Mouse (Mus musculus) lung, postnatal 0 days (tissue): ENCODE measurements at regions not wholly inside any gene's neighbourhood (a gene's known extent, or its start where the extent isn't known, plus 50 kb on each side); places are given as distances from the start of the nearest gene placed in this dataset.

ENCODE experiments used
- ATAC-seq: fragments of 200-750 bp; cut with Nextera tagmentation; 2 replicates; pipeline ENCODE4 v1.8.0; 2017; ENCODE audit warnings: moderate library complexity
- DNase-seq: peaks from one replicate; pipeline ENCODE4 v3.0.0-alpha.2; 2016; ENCODE audit warnings: low spot score
- H3K27ac ChIP-seq: fragments of 300-500 bp; sonication (generic); 2 replicates; pipeline ENCODE4 v1.5.1; 2014; ENCODE audit warnings: antibody characterized with exemption, mild to moderate bottlenecking, low read length, mixed read lengths
- H3K27me3 ChIP-seq: fragments of 300-500 bp; sonication (generic); replicated peaks from 2 replicates; pipeline ENCODE4 v1.6.1; 2014; ENCODE audit warnings: low read length, mixed read lengths; ENCODE audit not compliant: insufficient read depth
- H3K36me3 ChIP-seq: fragments of 300-500 bp; sonication (generic); 2 replicates; pipeline ENCODE4 v1.6.1; 2014; ENCODE audit warnings: low read length, mixed read lengths; ENCODE audit not compliant: insufficient read depth
- H3K4me1 ChIP-seq: fragments of 300-500 bp; sonication (generic); 2 replicates; pipeline ENCODE4 v1.6.1; 2014; ENCODE audit warnings: antibody characterized with exemption, low read depth, low read length, mixed read lengths; ENCODE audit not compliant: insufficient read depth
- H3K4me2 ChIP-seq: fragments of 300-500 bp; sonication (generic); replicated peaks from 2 replicates; pipeline ENCODE4 v1.6.1; 2014; ENCODE audit warnings: low read depth, mild to moderate bottlenecking, low read length, moderate library complexity, mixed read lengths
- H3K4me3 ChIP-seq: fragments of 300-500 bp; sonication (generic); 2 replicates; pipeline ENCODE4 v1.5.1; 2014; ENCODE audit warnings: low read depth, low read length
- H3K9ac ChIP-seq: fragments of 300-500 bp; sonication (generic); replicated peaks from 2 replicates; pipeline ENCODE4 v1.6.1; 2014; ENCODE audit warnings: low read depth, mild to moderate bottlenecking
- H3K9me3 ChIP-seq: fragments of 300-500 bp; sonication (generic); 2 replicates; pipeline ENCODE4 v1.6.1; 2016; ENCODE audit warnings: low read length, mixed read lengths
- CTCF ChIP-seq: IDR thresholded peaks from 2 replicates; pipeline ENCODE4 v1.5.1; 2016; ENCODE audit warnings: antibody characterized with exemption, mild to moderate bottlenecking
- EP300 ChIP-seq: IDR thresholded peaks from 2 replicates; pipeline ENCODE4 v1.6.1; 2016; ENCODE audit warnings: antibody characterized with exemption, mild to moderate bottlenecking, control low read depth
- WGBS: fragments of 180-500 bp; shearing (Covaris S2); extraction: QIAGEN DNeasy Blood & Tissue Kit; methylation state at CpG from one replicate; pipeline ENCODE4 v1.1.7; 2014; 5-methylcytosine and 5-hydroxymethylcytosine counted together

DNA sequence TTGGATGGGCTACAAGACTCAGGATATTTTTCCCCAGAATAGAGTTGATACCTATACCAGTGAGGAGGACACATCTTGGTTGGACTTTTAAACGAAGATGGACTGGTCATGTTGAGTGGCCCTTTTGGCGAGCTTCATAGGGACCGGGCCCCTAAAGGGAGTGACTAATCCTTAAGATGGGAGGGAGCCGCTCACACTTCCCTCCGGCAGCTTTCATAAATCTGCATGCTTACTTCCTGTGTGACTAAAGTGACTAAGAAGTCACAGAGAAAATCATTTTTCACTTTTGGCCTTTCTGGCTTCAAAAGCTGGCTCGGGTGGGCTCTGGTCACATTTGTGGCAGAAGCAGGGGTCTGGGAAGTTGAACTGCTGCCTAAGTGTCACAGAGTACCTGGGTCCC is 59.4 kb upstream of the Elk3 start:
- Histone ChIP-seq H3K4me3 (no peak overlapping the region), H3K9ac (no peak overlapping the region), H3K36me3 (no peaks in the 10 kb centered on the region), H3K9me3 (no peaks in the 10 kb centered on the region), H3K4me1 (no peaks in the 10 kb centered on the region), H3K27ac (no peak overlapping the region), H3K27me3 (no peaks in the 10 kb centered on the region), H3K4me2 (no peak overlapping the region)
- TF ChIP-seq EP300 = no peak
- TF ChIP-seq CTCF = no peak
- no peak for DNase-seq
- no peak for ATAC-seq
- 53% methylated on average over 6 of the region's 6 CpGs for WGBS

DNA sequence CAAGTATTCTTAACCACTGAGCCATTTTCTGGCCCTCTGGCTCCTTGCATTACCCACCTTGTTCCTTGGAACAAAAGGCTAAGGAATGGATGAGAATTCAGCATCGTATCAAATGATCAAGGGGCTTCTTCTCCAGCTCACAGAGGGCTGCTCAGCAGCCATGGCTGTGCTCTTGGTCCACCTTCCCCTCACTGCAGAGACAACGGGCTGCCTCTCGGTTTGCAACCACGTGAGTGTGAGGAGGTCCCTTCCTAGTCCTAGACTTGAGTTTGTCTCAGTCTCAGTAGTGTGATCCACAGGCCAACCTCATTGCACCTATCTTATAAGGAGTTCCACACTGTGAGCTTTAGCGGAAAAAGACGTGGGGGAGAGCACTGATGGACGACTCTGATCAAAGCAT is 61.3 kb upstream of the Elk3 start:
- Histone ChIP-seq H3K9ac (no peak overlapping the region), H3K27me3 (no peaks in the 10 kb centered on the region), H3K27ac (no peak overlapping the region), H3K36me3 (no peaks in the 10 kb centered on the region), H3K4me3 (no peak overlapping the region), H3K4me2 (no peak overlapping the region), H3K4me1 (no peaks in the 10 kb centered on the region), H3K9me3 (no peaks in the 10 kb centered on the region)
- DNase-seq (no peak), ATAC-seq (no peak)
- 85% methylated on average over 7 of the region's 7 CpGs for WGBS
- no peak for TF ChIP-seq CTCF
- TF ChIP-seq EP300 = no peak

DNA sequence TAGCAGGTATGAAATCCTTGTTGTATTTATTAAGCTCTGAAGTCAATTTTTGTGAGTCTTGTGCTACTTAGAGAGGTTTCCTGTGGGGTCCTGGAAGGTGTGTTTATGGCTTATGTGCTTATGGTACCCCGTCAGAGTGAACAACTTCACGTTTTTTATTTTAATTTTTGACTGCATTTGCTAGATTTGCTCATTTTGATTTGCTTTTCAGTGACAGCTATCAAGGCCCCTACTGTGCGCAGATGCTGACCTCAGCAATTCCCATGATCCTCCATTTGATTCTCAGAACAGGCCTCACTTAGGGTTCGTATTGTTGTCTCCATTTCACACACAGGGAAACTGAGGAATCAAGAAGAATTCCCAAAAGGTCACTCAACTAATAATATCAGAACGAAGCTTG is 62.3 kb upstream of the Elk3 start:
- Histone ChIP-seq H3K4me2 (no peak overlapping the region), H3K36me3 (no peaks in the 10 kb centered on the region), H3K4me1 (no peaks in the 10 kb centered on the region), H3K27me3 (no peaks in the 10 kb centered on the region), H3K4me3 (no peak overlapping the region), H3K27ac (no peak overlapping the region), H3K9ac (no peak overlapping the region), H3K9me3 (no peaks in the 10 kb centered on the region)
- 87% methylated on average over 5 of the region's 5 CpGs for whole genome bisulfite sequencing
- ATAC-seq (no peak), DNase-seq (no peak)
- no peak for TF ChIP-seq EP300
- no peak for TF ChIP-seq CTCF

DNA sequence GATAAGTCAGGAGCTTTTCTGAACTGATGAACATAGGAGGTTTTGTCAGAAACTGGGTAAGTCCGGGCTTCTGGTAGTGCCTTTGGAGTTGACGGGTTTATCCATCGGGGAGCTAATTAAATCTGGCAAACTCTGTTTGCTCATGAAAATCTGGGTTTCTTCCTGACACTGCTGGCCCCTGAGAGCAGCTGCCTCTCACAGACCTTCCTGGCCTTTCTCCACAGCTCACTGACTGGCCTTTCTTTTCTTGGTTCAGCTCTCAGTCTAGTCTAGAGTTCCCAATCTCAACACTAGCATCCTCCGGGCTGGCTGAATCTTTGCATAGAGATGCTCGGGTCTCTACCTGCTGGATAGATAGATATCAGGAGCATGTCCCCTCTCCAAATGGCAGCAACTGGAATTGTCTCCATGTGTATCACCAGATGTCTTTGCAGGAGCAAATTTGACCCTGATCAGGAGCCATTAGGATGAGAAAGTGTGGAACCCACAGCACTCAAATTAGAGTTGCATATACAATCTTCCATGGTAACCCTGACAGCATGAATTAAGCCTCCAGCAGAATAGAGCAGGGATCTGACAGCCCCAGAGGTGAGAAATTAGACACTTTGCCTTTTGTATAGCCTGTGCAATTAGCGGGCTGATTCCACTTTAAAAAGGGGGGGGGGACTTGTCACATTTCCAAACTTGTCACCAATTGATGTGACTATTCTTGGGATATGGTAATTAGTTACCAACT is 63.2 kb upstream of the Elk3 start:
- WGBS = 87% methylated on average over 6 of the region's 6 CpGs
- Histone ChIP-seq H3K4me3 (no peak overlapping the region), H3K9me3 (no peaks in the 10 kb centered on the region), H3K36me3 (no peaks in the 10 kb centered on the region), H3K27me3 (no peaks in the 10 kb centered on the region), H3K27ac (peak overlapping the region; percentile 1; the same call in 1 of the 2 replicates), H3K4me2 (no peak overlapping the region), H3K4me1 (no peaks in the 10 kb centered on the region), H3K9ac (no peak overlapping the region)
- no peak for DNase-seq
- TF ChIP-seq CTCF = no peak
- no peak for TF ChIP-seq EP300
- ATAC-seq = no peak

DNA sequence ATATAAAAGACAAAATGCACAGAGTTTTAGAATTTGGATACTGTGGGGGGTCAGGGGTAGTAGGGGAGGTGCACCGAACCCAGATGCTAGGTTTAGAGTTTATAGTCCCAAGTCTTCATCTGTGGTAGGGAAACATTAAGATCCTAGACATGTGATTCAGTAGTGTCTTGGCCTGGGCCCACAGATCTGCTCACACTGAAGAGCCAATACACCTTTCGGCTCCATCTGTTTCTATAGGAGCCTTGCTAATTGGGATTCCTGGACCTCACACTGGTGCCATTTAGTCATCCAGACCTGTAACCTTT is 63.7 kb upstream of the Elk3 start:
- H3K27me3 ChIP-seq = no peaks in the 10 kb centered on the region
- TF ChIP-seq CTCF (no peak), EP300 (no peak)
- no peaks in the 10 kb centered on the region for H3K36me3 ChIP-seq
- no peak overlapping the region for H3K4me2 ChIP-seq
- DNase-seq (no peak), ATAC-seq (no peak)
- H3K9ac ChIP-seq = no peak overlapping the region
- 78% methylated on average over 2 of the region's 2 CpGs for WGBS
- no peaks in the 10 kb centered on the region for H3K9me3 ChIP-seq
- H3K4me1 ChIP-seq = no peaks in the 10 kb centered on the region
- H3K4me3 ChIP-seq = no peak overlapping the region
- peak overlapping the region; percentile 85; the same call in 1 of the 2 replicates for H3K27ac ChIP-seq

DNA sequence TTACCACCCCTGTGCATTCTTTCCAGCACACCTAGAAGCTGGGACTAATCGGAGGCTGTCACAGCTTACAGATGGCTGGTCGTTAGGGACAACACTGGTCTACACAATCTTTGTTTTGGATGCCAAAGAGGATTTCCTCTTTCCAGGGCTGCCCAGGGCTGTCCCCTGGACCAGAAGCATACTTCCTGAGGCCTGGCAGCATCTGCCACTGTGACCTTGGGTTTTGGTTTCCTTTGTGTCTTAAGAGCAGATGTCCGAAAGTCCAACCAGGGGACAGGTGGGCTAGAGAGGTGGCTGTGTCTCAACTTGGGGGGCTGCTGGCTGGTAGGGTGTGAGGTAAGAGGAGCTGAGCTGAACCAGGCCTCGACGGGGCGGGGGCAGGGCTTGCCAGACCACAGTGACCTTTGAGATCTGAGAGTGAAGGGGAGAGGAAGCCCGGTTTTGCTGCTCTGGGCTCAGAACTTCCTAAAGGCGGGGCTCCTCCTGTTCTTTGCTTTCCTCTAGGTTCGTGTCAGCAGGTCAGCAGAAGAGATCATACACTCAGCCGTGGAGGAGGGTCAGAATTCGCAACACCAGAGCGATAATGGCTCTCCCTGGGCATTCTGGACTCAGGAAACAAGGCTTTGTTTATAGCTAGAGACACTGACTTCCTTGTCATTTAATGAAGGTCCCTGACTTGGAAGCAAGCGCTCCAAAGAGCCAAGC is 64.2 kb upstream of the Elk3 start:
- peak; percentile 68 for DNase-seq
- no peaks in the 10 kb centered on the region for H3K9me3 ChIP-seq
- 42% methylated on average over 13 of the region's 13 CpGs for WGBS
- TF ChIP-seq CTCF (no peak), EP300 (peak; percentile 81)
- H3K4me1 ChIP-seq = no peaks in the 10 kb centered on the region
- no peaks in the 10 kb centered on the region for H3K36me3 ChIP-seq
- peak; percentile 84 for ATAC-seq
- no peaks in the 10 kb centered on the region for H3K27me3 ChIP-seq
- H3K4me2 ChIP-seq = no peak overlapping the region
- peak overlapping the region; percentile 85 for H3K27ac ChIP-seq
- H3K9ac ChIP-seq = no peak overlapping the region
- H3K4me3 ChIP-seq = no peak overlapping the region
